Mouse (Mus musculus) neural tube, embryonic 14.5 days (tissue): Measurements from ENCODE around the gene Kalrn. TPM values are rescaled to one million over a fixed set of nuclear protein-coding genes. Genes with fewer than 3 reads are reported as not detected.

Experiments used
- ATAC-seq: fragments of 200-750 bp; cut with Nextera tagmentation; 2 replicates; pipeline ENCODE4 v1.8.0; 2017; ENCODE audit warnings: low read depth, mild to moderate bottlenecking, moderate TSS enrichment, moderate library complexity
- H3K27ac ChIP-seq: fragments of 300-500 bp; sonication (generic); 2 replicates; pipeline ENCODE4 v1.5.1; 2014; ENCODE audit warnings: low read depth, mild to moderate bottlenecking, control low read depth, low read length, moderate library complexity, mixed read lengths
- H3K27me3 ChIP-seq: fragments of 300-500 bp; sonication (generic); 2 replicates; pipeline ENCODE4 v1.6.1; 2014; ENCODE audit warnings: low read length; ENCODE audit not compliant: control insufficient read depth, insufficient read depth
- H3K36me3 ChIP-seq: fragments of 300-500 bp; sonication (generic); 2 replicates; pipeline ENCODE4 v1.6.1; 2014; ENCODE audit warnings: low read length, mixed read lengths; ENCODE audit not compliant: control insufficient read depth, insufficient read depth
- H3K4me1 ChIP-seq: fragments of 300-500 bp; sonication (generic); 2 replicates; pipeline ENCODE4 v1.6.1; 2014; ENCODE audit warnings: low read length; ENCODE audit not compliant: control insufficient read depth, insufficient read depth
- H3K4me2 ChIP-seq: fragments of 300-500 bp; sonication (generic); 2 replicates; pipeline ENCODE4 v1.6.1; 2014; ENCODE audit warnings: mild to moderate bottlenecking, low read depth, low read length, control low read depth
- H3K4me3 ChIP-seq: fragments of 300-500 bp; sonication (generic); 2 replicates; pipeline ENCODE4 v1.5.1; 2014; ENCODE audit warnings: low read depth, low read length, control low read depth, mixed read lengths
- H3K9ac ChIP-seq: fragments of 300-500 bp; sonication (generic); replicated peaks from 2 replicates; pipeline ENCODE4 v1.6.1; 2014; ENCODE audit warnings: low read depth, mild to moderate bottlenecking, control low read depth, low read length, mixed read lengths
- H3K9me3 ChIP-seq: fragments of 300-500 bp; sonication (generic); 2 replicates; pipeline ENCODE4 v1.6.1; 2016; ENCODE audit warnings: low read length; ENCODE audit not compliant: control insufficient read depth
- WGBS: fragments of 180-500 bp; shearing (Covaris S2); extraction: QIAGEN DNeasy Blood & Tissue Kit; methylation state at CpG from one replicate; pipeline ENCODE4 v1.1.7; 2014; 5-methylcytosine and 5-hydroxymethylcytosine counted together
- polyA plus RNA-seq: library from polyadenylated mRNA; unstranded; fragments of >200 nt; fragmentation: Nextera tagmentation; extraction: Ambion mirVana; gene quantifications from 2 replicates; pipeline ENCODE4 v1.2.1, GENCODE M21; 2014

Kalrn gene
- polyA plus RNA-seq, 1 experiment from 2014 or later: 34.2 TPM

DNA sequence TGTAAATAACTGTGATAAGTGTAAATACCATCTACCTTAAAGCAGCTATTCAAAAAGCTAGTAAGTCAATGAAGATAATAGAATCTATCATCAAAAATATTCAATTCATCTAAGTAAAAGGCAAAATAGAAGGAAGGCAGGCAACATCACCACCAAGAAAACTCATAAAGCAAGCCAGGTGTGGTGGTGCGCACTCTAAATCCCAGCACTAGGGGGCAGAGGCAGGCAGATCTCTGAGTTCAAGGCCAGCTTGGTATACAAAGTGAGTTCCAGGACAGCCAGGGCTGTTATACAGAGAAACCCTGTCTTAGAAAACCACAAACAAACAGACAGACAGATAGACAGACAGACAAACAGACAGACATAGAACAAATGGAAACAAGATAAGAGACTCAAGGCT is 305.6 kb downstream of the Kalrn start:
- Histone ChIP-seq H3K36me3 (no peaks in the 10 kb centered on the region), H3K4me1 (peaks cover 1% of the 10 kb centered on the region; the same call in 1 of the 2 replicates), H3K4me3 (no peak overlapping the region), H3K9me3 (no peaks in the 10 kb centered on the region), H3K27me3 (no peaks in the 10 kb centered on the region), H3K9ac (no peak overlapping the region), H3K27ac (no peak overlapping the region), H3K4me2 (no peak overlapping the region)
- WGBS: 97% methylated on average over 1 of the region's 1 CpGs
- ATAC-seq: no peak

DNA sequence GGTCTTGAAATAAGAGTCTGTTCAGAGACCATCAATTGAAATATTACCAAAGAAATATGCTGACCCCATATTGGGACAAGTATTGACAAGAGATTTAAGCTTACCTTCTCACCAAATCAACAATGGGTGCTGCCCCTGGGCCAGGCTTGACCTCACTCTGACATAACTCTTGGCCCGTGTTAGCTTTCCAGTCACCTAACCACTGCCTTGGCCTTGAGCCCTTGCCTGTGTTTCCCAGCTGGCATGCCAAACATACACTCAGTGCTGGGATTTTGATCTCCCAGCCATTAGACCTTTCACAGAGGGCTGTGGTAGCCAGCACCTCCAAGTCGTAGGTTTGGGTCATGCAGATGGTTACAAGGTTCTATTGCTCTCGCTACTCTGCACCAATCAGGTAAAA is 308.7 kb downstream of the Kalrn start:
- Histone ChIP-seq H3K27ac (no peak overlapping the region), H3K9ac (no peak overlapping the region), H3K4me3 (no peak overlapping the region), H3K36me3 (no peaks in the 10 kb centered on the region), H3K4me1 (peaks cover 9% of the 10 kb centered on the region; the same call in 1 of the 2 replicates), H3K27me3 (no peaks in the 10 kb centered on the region), H3K9me3 (no peaks in the 10 kb centered on the region), H3K4me2 (no peak overlapping the region)
- ATAC-seq: no peak
- WGBS: 92% methylated on average over 3 of the region's 3 CpGs

DNA sequence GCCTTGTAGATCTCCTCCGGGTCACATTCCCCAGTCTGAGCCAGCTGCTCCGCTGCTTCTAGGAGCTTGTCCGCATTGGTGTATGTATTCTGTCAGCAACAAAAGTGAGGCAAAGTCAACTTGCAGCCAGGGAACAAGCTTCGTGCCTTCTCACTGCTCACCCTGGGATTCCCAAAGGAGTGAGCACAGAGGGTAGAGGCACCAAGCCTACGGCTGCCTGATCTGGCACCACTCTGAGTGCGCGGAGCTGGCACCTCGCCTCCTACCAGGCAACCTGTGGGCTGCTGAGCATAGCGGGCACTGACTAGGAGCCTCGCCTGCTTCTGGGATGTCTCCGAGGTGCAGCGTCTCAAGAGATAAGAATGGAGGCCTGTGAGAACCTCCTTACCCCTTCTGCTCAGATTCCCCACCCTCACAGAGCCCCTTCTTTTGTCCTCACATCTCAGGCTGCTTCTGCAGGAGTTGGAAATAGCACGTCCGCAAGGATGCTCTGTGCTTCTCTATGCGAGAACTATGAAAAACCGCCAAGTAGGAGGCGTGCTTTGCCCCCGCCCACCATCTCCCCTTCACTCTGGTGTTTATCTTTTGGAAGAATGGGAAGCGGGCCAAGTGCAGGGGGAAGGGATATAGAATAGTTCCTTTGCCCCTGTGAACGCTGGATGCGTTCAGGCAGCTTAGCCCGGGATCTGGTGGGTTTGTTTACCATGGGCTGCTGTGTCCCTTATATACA is 310.4 kb downstream of the Kalrn start:
- Histone ChIP-seq H3K4me3 (no peak overlapping the region), H3K9me3 (no peaks in the 10 kb centered on the region), H3K4me2 (no peak overlapping the region), H3K36me3 (no peaks in the 10 kb centered on the region), H3K9ac (no peak overlapping the region), H3K27me3 (no peaks in the 10 kb centered on the region), H3K4me1 (peaks cover 9% of the 10 kb centered on the region; the same call in 1 of the 2 replicates), H3K27ac (no peak overlapping the region)
- WGBS: 66% methylated on average over 22 of the region's 22 CpGs
- peak; percentile 28; the same call in 1 of the 2 replicates for ATAC-seq

GRCm38 (mm10) chr16:34260971-34261924 is 312.1 kb downstream of the Kalrn start:
- Histone ChIP-seq H3K9me3 (no peaks in the 10 kb centered on the region), H3K27me3 (no peaks in the 10 kb centered on the region), H3K4me3 (no peak overlapping the region), H3K36me3 (no peaks in the 10 kb centered on the region), H3K9ac (no peak overlapping the region), H3K4me1 (peaks cover 9% of the 10 kb centered on the region; the same call in 1 of the 2 replicates), H3K4me2 (no peak overlapping the region), H3K27ac (no peak overlapping the region)
- WGBS: 43% methylated on average over 10 of the region's 10 CpGs
- ATAC-seq: 0 out of 2 replicates have a peak, but pooled peaks have one; percentile 44

DNA sequence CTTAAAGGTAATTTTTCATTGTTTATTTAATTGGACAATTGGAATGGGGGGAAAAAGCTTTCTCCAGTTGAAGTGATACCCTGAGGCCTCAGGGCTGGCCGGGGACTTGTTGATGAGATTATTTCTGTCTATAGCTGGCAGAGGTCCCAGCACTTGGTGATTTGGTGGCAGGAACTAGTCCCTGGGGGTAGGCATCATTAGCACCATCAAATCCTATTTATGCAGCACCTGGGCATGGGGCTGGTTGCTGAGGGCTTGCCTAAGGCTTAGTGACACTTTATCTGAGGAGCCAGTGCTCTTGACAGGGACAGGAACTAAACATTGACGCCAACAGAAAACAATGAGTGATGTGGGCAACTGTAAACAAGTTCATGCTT is 318.7 kb downstream of the Kalrn start:
- H3K4me1 ChIP-seq: peaks cover 4% of the 10 kb centered on the region; the same call in 1 of the 2 replicates
- no peak overlapping the region for H3K4me2 ChIP-seq
- WGBS: 22% methylated on average over 2 of the region's 2 CpGs
- ATAC-seq: peak; percentile 74
- H3K9ac ChIP-seq: no peak overlapping the region
- H3K27ac ChIP-seq: no peak overlapping the region
- H3K36me3 ChIP-seq: peaks cover 3% of the 10 kb centered on the region; the same call in 1 of the 2 replicates
- no peak overlapping the region for H3K4me3 ChIP-seq
- H3K27me3 ChIP-seq: no peaks in the 10 kb centered on the region
- no peaks in the 10 kb centered on the region for H3K9me3 ChIP-seq

DNA sequence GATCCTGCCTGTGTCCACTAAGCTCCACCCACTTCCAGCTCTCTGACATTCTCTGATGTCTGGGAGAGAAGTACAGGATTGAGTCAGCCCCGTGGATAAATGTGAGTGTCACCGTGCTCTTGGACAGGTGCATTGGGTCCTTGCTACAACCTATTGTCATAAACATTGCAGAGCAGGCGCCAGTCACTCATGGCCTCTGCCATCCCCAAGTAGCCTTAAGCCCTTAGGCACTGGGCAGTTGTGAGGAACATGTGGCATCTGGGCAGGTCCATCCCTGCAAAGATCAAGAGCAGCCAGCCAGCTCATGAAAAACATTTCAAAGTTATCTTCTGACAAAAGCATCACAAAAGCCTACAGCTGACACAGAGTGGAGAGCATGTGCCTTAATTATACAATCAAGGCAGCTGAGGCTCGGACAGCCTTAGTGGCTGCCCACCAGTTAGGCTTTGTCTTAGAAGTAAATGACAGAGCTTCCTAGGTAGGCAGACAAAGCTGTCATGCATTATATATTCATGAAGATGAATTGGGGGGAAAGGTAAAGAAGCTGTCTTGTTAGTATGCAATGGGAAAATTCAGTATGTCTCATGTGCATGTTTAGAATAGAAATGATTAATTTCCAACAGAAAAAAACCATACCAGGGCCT is 319.2 kb downstream of the Kalrn start:
- H3K4me3 ChIP-seq: no peak overlapping the region

GRCm38 (mm10) chr16:34252670-34253069 is 320.7 kb downstream of the Kalrn start:
- Histone ChIP-seq H3K4me2 (no peak overlapping the region), H3K9ac (no peak overlapping the region), H3K4me1 (peaks cover 4% of the 10 kb centered on the region; the same call in 1 of the 2 replicates), H3K27me3 (no peaks in the 10 kb centered on the region), H3K4me3 (no peak overlapping the region), H3K9me3 (no peaks in the 10 kb centered on the region), H3K36me3 (peaks cover 3% of the 10 kb centered on the region; the same call in 1 of the 2 replicates), H3K27ac (no peak overlapping the region)
- ATAC-seq: no peak
- WGBS: 93% methylated on average over 3 of the region's 3 CpGs

More for the DNA sequence above, 319.2 kb downstream of the Kalrn start:
- Histone ChIP-seq H3K9me3 (no peaks in the 10 kb centered on the region), H3K36me3 (peaks cover 3% of the 10 kb centered on the region; the same call in 1 of the 2 replicates), H3K4me2 (no peak overlapping the region), H3K4me1 (peaks cover 4% of the 10 kb centered on the region; the same call in 1 of the 2 replicates), H3K27ac (no peak overlapping the region), H3K27me3 (no peaks in the 10 kb centered on the region), H3K9ac (no peak overlapping the region)
- 69% methylated on average over 4 of the region's 4 CpGs for WGBS
- ATAC-seq: peak; percentile 63; the same call in 1 of the 2 replicates

DNA sequence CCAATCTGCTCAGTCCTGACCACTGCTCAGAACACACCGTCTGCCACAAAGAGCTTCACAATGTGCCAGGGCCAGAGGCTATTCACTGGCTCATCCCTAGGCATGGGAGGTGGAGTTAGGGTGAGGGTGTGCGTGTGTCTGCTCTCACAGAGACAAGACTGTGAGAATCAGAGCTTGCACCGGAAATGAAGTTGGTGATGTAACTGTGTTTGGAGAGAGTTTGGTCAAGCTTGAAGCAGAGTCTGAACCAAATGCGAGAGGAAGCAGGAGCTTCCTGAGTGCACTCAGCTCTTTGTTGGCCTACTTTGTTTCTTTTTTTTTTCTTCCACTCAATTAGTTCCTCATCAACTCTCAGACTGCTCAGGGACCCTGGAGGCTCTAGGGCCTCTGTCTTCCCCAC is 325.1 kb downstream of the Kalrn start:
- 46% methylated on average over 4 of the region's 4 CpGs for WGBS
- H3K27ac ChIP-seq: no peak overlapping the region

More for the DNA sequence above, 325.1 kb downstream of the Kalrn start:
- no peak overlapping the region for H3K9ac ChIP-seq
- no peaks in the 10 kb centered on the region for H3K9me3 ChIP-seq
- no peak for ATAC-seq
- no peaks in the 10 kb centered on the region for H3K27me3 ChIP-seq
- H3K4me1 ChIP-seq: no peaks in the 10 kb centered on the region
- H3K36me3 ChIP-seq: peaks cover 3% of the 10 kb centered on the region; the same call in 1 of the 2 replicates
- no peak overlapping the region for H3K4me2 ChIP-seq
- no peak overlapping the region for H3K4me3 ChIP-seq
